Mouse (Mus musculus): ENCODE measurements around the gene Cd101.

Cd101 gene

GRCm38 (mm10) chr3:101003575-101004356 is 25.6 kb downstream of the Cd101 start:
- DNase-seq (ENCODE audit: low read depth, low spot score) = no peak

DNA sequence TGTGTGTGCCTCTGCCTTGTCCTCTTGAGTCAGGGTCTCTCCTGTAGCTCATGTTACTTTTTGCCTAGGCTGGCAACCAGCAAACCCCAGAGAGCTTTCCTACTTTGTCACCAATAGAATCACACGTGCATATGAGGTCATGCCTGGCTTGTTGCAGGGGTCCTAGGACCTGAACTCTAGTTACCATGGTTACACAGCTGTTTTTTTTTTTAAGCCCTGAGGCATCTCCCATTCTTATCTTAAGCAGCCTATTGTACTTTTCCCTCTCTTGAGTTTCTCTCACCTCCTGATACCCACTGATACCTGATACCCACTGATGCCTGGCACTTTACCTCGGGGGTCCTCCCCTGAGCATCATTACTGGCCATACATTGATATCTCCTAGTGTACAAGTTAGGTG is 29.6 kb downstream of the Cd101 start:
- DNase-seq (ENCODE audit: low read depth, low spot score) = peak; percentile 18

DNA sequence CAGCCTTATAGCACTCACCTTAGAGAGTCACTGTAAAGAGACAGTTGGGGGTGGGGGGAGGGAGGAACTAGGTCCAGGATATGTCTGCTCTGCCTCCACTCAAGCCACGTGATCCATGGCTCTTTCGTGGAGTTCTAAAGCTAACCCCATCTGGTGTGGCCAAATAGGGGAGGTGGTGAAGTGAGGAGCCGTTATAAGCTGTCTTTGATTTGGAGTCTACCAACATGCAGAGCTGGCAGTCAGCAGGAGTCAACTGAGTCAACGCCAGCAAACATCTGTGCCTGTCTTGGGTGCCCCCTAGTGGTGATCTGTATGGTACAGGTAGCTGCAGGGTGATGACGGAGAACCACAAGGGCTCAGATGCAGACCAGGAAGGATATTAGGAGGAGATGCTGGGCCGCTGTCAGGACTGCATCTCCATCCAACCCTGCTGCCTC is 30.4 kb downstream of the Cd101 start:
- DNase-seq (ENCODE audit: low read depth, low spot score) = peak; percentile 89

- DNase-seq (ENCODE audit: low read depth, low spot score) = no peak
Measured at GRCm38 (mm10) chr3:100997785-100998570, 31.4 kb downstream of the Cd101 start.

DNA sequence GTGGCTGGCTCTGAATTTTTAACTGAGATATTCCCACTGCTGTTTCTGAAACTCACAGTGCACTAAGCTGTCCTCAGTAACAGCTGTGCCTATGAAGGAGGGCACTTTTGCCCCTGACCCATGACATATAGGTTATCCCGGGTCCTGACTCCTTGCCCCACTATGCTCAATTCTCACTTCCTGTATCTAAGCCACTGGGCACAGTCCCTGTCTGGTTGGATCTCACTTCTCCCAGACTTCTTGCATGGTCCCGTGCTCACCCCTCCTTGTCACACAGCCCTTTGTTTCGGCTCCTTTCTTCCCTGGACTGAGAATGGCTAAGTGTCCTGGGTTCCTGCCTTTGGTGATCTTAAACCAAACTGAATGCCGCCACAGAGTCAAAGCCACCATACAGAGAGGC is 35.1 kb downstream of the Cd101 start:
- no peak for DNase-seq (ENCODE audit: low read depth, low spot score)

GRCm38 (mm10) chr3:100993718-100994117 is 35.6 kb downstream of the Cd101 start:
- no peak for DNase-seq (ENCODE audit: low read depth, low spot score)

- no peak for DNase-seq (ENCODE audit: low read depth, low spot score)
Measured at GRCm38 (mm10) chr3:100993158-100993557, 36.2 kb downstream of the Cd101 start.

DNA sequence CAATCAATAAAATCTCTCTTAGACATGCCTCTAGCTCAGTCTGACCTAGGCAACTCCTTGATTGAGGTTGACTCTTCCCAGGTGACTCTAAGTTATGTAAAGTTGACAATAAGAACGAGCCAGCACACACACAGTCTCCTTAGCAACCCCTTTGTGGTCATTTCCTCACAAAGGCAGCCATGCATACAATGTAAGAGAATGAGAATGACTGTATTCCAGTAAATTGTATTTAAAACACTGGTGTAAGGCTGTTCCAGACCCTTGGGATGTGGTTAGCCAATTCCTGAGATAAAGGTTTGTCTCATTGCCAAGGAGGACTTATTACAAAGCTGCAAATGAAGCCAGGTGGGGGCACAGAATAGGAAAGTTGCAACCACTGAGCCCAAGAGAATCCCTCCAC is 39.1 kb downstream of the Cd101 start:
- DNase-seq (ENCODE audit: low read depth, low spot score) = peak; percentile 52

GRCm38 (mm10) chr3:100989417-100989816 is 39.9 kb downstream of the Cd101 start:
- peak; percentile 18 for DNase-seq (ENCODE audit: low read depth, low spot score)

- DNase-seq (ENCODE audit: low read depth, low spot score) = no peak
Measured at GRCm38 (mm10) chr3:100979290-100979689, 50.1 kb downstream of the Cd101 start.

DNA sequence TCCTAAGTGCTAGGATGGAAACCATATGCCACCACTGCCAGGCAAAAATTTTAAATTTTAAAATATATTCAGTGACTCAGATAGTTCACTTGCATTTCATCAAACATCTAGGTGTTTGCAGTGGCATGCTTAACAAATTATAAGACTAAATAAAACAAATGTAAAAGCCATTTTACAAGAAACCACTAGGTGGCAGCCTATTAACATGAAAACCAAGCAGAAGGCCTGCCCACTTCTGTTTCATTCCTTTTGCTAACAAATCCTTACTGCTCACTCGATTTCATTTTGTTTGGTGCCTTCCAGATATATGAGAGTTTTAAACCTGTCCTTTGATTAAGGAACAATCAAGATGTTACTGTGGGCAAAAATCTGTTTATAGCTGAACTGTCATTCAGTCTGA is 55.5 kb downstream of the Cd101 start:
- peak; percentile 57 for DNase-seq (ENCODE audit: low read depth, low spot score)

- peak; percentile 98 for DNase-seq (ENCODE audit: low read depth, low spot score)
Measured at GRCm38 (mm10) chr3:100969176-100969917, 60.0 kb downstream of the Cd101 start, which contains the start of gene Ttf2. Ttf2 (minus strand) TSS chr3:100969663.

GRCm38 (mm10) chr3:100963849-100964542 is 65.4 kb downstream of the Cd101 start:
- peak; percentile 51 for DNase-seq (ENCODE audit: low read depth, low spot score)

DNA sequence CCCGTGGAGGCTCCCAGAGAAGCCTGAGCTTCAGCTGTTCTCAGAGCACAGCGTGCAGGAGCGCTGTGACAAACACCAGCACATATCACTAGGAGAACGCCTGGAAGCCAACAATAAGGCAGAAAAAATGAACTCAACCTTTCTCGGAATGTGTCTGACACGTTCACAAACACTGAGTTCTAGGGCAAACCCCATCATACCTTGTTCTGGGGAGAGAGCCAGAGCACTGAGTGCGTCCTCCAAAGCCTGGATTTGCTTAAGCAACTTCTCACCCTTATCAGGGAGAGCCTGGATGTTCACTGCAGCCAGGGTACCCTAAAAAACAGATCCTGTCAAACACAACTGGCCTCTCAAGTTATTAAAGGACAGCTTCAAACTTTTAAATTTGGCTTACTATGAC is 67.9 kb downstream of the Cd101 start:
- DNase-seq (ENCODE audit: low read depth, low spot score) = no peak

DNA sequence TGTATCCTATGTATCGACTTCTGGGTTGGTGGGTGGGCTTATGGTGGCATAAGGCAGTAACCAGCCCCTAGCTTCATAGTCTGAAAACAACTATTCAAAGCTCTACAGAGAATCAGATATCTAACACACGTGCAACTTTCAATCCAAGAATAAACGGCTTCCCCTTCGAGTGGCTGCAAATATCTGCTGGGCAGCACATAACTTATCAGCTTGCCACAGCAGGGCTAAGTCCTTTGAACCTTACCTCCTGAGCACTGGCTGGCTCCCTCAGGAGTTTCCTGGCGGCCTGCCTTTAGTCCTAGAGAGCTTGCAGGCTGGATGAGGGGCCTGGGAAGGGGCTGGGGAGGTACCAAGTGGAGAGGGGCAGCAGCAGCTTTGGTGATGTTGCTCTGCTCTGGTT is 68.3 kb downstream of the Cd101 start:
- no peak for DNase-seq (ENCODE audit: low read depth, low spot score)

DNA sequence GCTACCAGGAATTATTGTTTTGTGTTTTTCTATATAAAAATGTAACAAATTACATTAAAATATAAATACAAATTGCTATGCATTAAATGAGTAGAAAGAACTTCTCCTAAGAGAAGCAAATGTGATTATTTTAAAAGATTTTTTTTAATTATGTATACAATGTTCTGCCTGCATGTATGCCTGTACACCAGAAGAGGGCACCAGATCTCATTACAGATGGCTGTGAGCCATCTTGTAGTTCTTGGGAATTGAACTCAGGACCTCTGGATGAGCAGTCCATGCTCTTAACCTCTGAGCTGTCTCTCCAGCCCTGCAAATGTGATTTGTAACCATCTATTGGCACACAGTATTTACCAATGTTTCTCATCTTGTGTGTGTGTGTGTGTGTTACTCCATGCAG is 74.7 kb downstream of the Cd101 start:
- DNase-seq (ENCODE audit: low read depth, low spot score) = peak; percentile 31

- DNase-seq (ENCODE audit: low read depth, low spot score) = no peak
Measured at GRCm38 (mm10) chr3:100951531-100951930, 77.8 kb downstream of the Cd101 start.

- no peak for DNase-seq (ENCODE audit: low read depth, low spot score)
Measured at GRCm38 (mm10) chr3:100947286-100947685, 82.1 kb downstream of the Cd101 start.
